12 mouse cellular contexts compared by ENCODE assay signal in the genomic region with DNA sequence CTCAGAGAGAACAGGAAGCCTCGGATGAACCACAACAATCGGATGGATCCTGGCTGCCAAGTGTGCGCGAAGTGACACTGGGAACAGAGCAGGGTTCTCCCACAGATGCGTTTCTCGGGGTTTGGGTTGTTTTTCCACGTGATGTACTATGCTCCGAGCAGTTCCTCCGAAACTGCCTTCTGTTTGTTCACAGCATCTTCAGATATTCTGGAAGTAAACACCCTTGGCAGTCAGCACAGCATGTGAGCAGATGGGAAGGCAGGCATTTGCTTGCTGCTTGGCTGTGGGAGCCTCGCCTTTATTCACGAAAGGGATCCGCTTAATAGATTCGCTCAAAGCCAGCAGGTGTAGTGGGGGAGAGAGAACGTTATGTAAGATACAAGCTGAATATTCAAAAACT. TPM values are rescaled to one million over a fixed set of nuclear protein-coding genes. Genes with fewer than 3 reads are reported as not detected.
DNase-seq lines count a peak whose midpoint lies in the region; ATAC-seq lines count a peak whose summit lies in the region.
"Had no signal": no experiment of that assay in that cellular context is flagged by ENCODE, and none has a peak within 500 bp of the region (broad histone marks: within the 10 kb centered on the region; RNA-seq: fewer than 3 reads in every experiment).

No protein-coding gene starts in this region.

- peaks cover 7% of the 10 kb centered on the region; the same call in 1 of the 2 replicates for H3K9me3 ChIP-seq in heart, embryonic 11.5 days (replicated peaks; ENCODE audit: control insufficient read depth, low read length)
- H3K9me3 ChIP-seq: hindbrain, embryonic 12.5 days; limb, embryonic 10.5 days had no signal

- no peak overlapping the region for H3K27ac ChIP-seq in heart, embryonic 11.5 days (ENCODE audit: low read depth, low read length)
- H3K27ac ChIP-seq: hindbrain, embryonic 12.5 days; limb, embryonic 10.5 days had no signal

- WGBS in heart, embryonic 11.5 days (ENCODE audit: insufficient replicate concordance) = 68% methylated on average over 14 of the region's 14 CpGs

- H3K4me2 ChIP-seq in heart, embryonic 11.5 days = no peak overlapping the region
- H3K4me2 ChIP-seq: hindbrain, embryonic 12.5 days had no signal

- H3K4me3 ChIP-seq in heart, embryonic 11.5 days (ENCODE audit: low read depth, low read length) = no peak overlapping the region
- H3K4me3 ChIP-seq: hindbrain, embryonic 12.5 days; limb, embryonic 10.5 days; myocyte had no signal

- H3K4me1 ChIP-seq in heart, embryonic 11.5 days (ENCODE audit: control insufficient read depth, insufficient read depth, low read length) = no peaks in the 10 kb centered on the region
- H3K4me1 ChIP-seq: hindbrain, embryonic 12.5 days; limb, embryonic 10.5 days had no signal

- no peak for ATAC-seq in heart, embryonic 11.5 days (replicated peaks; ENCODE audit: insufficient number of reproducible peaks, low FRiP score, low TSS enrichment)

- H3K36me3 ChIP-seq in heart, embryonic 11.5 days (ENCODE audit: control insufficient read depth, insufficient read depth, low read length) = no peaks in the 10 kb centered on the region
- H3K36me3 ChIP-seq: hindbrain, embryonic 12.5 days; limb, embryonic 10.5 days had no signal

- no peak overlapping the region for H3K9ac ChIP-seq in heart, embryonic 11.5 days (ENCODE audit: low read depth, low read length)
- H3K9ac ChIP-seq: hindbrain, embryonic 12.5 days had no signal

- DNase-seq in R1 (ENCODE audit: low read depth, low spot score) = peak; percentile 29
- peak; percentile 8 for DNase-seq in cerebellum, adult 11 months
- peak; percentile 39 to 51 for DNase-seq in frontal cortex, postnatal 14 days (ENCODE audit: low spot score in 2 of 2)
- peak; percentile 52 to 79 for DNase-seq in left cerebral cortex, adult 9 months (ENCODE audit: low spot score in 2 of 2)
- no peak for DNase-seq in kidney, postnatal 10 days
- no peak for DNase-seq in kidney, postnatal 25 days
- no peak for DNase-seq in urinary bladder, postnatal 36 days (ENCODE audit: low spot score in 2 of 2)
- DNase-seq: thymus, postnatal 14 days had no signal

- no peaks in the 10 kb centered on the region for H3K27me3 ChIP-seq in heart, embryonic 11.5 days (ENCODE audit: control insufficient read depth, insufficient read depth, low read length)
- H3K27me3 ChIP-seq: hindbrain, embryonic 12.5 days had no signal

RNA-seq across cellular contexts. Expression of a gene that starts 53.0 kb away (rescaled TPM):
- polyA plus RNA-seq in heart, embryonic 11.5 days (2014; fragmentation: Nextera tagmentation; extraction: Ambion mirVana) = 0.11 TPM in 1 of 2 replicates, not detected in the other

Comparison
In these comparisons a context has a peak if more than half of its experiments do, and no peak if none do; other contexts are left out.
1. DNase-seq: peak in R1 (single experiment), cerebellum, adult 11 months (single experiment), frontal cortex, postnatal 14 days (2 of 2) and left cerebral cortex, adult 9 months (2 of 2); none in kidney, postnatal 10 days (single experiment), kidney, postnatal 25 days (0 of 2) and urinary bladder, postnatal 36 days (0 of 2).